Mouse (Mus musculus) midbrain, postnatal 0 days (tissue): Measurements from ENCODE around the gene Phldb2. TPM values are rescaled to one million over a fixed set of nuclear protein-coding genes. Genes with fewer than 3 reads are reported as not detected.

Experiments used
- ATAC-seq: fragments of 200-750 bp; cut with Nextera tagmentation; 2 replicates; pipeline ENCODE4 v1.8.0; 2017; ENCODE audit warnings: moderate number of reproducible peaks, mild to moderate bottlenecking, moderate TSS enrichment, moderate library complexity; ENCODE audit not compliant: low FRiP score
- DNase-seq: peaks from one replicate; pipeline ENCODE4 v3.0.0-alpha.2; 2015; ENCODE audit warnings: low spot score
- H3K27ac ChIP-seq: fragments of 300-500 bp; sonication (generic); 2 replicates; pipeline ENCODE4 v1.5.1; 2014; ENCODE audit warnings: low read depth, mild to moderate bottlenecking, low read length, mixed read lengths
- H3K27me3 ChIP-seq: fragments of 300-500 bp; sonication (generic); 2 replicates; pipeline ENCODE4 v1.6.1; 2014; ENCODE audit warnings: low read length, control low read depth, mixed read lengths; ENCODE audit not compliant: insufficient read depth
- H3K36me3 ChIP-seq: fragments of 300-500 bp; sonication (generic); 2 replicates; pipeline ENCODE4 v1.6.1; 2014; ENCODE audit warnings: low read length, control low read depth, mixed read lengths; ENCODE audit not compliant: insufficient read depth
- H3K4me1 ChIP-seq: fragments of 300-500 bp; sonication (generic); 2 replicates; pipeline ENCODE4 v1.6.1; 2014; ENCODE audit warnings: mild to moderate bottlenecking, control low read depth, antibody characterized with exemption, low read length, mixed read lengths; ENCODE audit not compliant: insufficient read depth
- H3K4me2 ChIP-seq: fragments of 300-500 bp; sonication (generic); 2 replicates; pipeline ENCODE4 v1.6.1; 2014; ENCODE audit warnings: low read depth, mild to moderate bottlenecking, low read length, mixed read lengths; ENCODE audit not compliant: poor library complexity, severe bottlenecking
- H3K4me3 ChIP-seq: fragments of 300-500 bp; sonication (generic); 2 replicates; pipeline ENCODE4 v1.5.1; 2014; ENCODE audit warnings: low read depth, mild to moderate bottlenecking, low read length, moderate library complexity
- H3K9ac ChIP-seq: fragments of 300-500 bp; sonication (generic); replicated peaks from 2 replicates; pipeline ENCODE4 v1.6.1; 2014; ENCODE audit warnings: mild to moderate bottlenecking, low read length, moderate library complexity, mixed read lengths; ENCODE audit not compliant: poor library complexity, severe bottlenecking
- H3K9me3 ChIP-seq: fragments of 300-500 bp; sonication (generic); 2 replicates; pipeline ENCODE4 v1.6.1; 2016; ENCODE audit warnings: low read length, control low read depth
- CTCF ChIP-seq: IDR thresholded peaks from 2 replicates; pipeline ENCODE4 v1.5.1; 2016; ENCODE audit warnings: antibody characterized with exemption, mild to moderate bottlenecking
- WGBS: fragments of 180-500 bp; shearing (Covaris S2); extraction: QIAGEN DNeasy Blood & Tissue Kit; methylation state at CpG from one replicate; pipeline ENCODE4 v1.1.7; 2014; 5-methylcytosine and 5-hydroxymethylcytosine counted together
- polyA plus RNA-seq: library from polyadenylated mRNA; unstranded; fragments of >200 nt; fragmentation: Nextera tagmentation; extraction: Ambion mirVana; gene quantifications from 2 replicates; pipeline ENCODE4 v1.2.1, GENCODE M21; 2015
- total RNA-seq: library from RNA; depleted of rRNA; stranded (reverse); fragments of >200 nt; gene quantifications from 2 replicates; pipeline ENCODE4 v1.2.3, GENCODE M21; 2014

The Phldb2 gene
- total and polyA plus RNA-seq, 2 experiments from 2014 or later: 4.2 to 4.5 TPM

DNA sequence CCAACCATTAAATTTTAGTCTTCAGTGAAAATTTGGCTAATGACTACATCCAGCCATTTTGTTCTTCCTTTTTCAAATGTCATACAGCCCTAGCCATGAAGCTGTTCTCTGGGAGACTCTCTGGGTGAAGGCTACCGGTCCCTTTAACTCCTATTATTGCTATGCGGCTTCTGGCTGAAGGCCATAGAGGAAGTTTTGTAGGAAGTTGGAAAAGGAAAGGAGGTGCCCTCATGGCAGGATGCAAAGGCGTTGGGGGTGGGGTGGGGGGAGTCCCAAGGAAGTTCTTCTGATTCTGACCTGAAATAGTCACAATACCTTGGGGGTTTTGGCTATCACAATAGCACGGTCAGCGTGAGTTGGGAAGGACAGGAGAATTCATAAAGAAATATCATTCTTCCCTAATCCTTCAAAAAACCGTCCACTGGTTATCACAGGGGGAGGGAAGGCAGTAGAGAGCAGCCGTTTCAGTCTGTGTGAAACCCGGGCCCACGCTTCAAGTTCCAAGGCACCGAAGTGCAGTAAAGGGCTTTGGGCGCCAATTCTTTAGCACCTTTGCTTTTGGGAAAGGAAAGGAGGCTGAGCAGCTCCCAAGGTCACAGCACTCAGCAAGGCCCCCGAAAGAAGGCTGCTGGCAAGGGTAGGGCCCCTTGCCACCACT lies 195.8 kb downstream of the Phldb2 start:
- Histone ChIP-seq H3K27ac (no peak overlapping the region), H3K9ac (no peak overlapping the region), H3K36me3 (no peaks in the 10 kb centered on the region), H3K4me2 (no peak overlapping the region), H3K4me3 (no peak overlapping the region), H3K9me3 (no peaks in the 10 kb centered on the region), H3K4me1 (no peaks in the 10 kb centered on the region), H3K27me3 (no peaks in the 10 kb centered on the region)
- ATAC-seq (no peak), DNase-seq (no peak)
- no peak for TF ChIP-seq CTCF
- WGBS: 86% methylated on average over 12 of the region's 12 CpGs

GRCm38 (mm10) chr16:45756855-45757254 lies 196.5 kb downstream of the Phldb2 start:
- no peaks in the 10 kb centered on the region for H3K36me3 ChIP-seq
- 45% methylated on average over 9 of the region's 9 CpGs for WGBS

GRCm38 (mm10) chr16:45743591-45744144 lies 209.7 kb downstream of the Phldb2 start:
- peak overlapping the region; percentile 87 for H3K27ac ChIP-seq
- peak overlapping the region; percentile 54 for H3K4me2 ChIP-seq
- no peaks in the 10 kb centered on the region for H3K27me3 ChIP-seq
- H3K9me3 ChIP-seq: no peaks in the 10 kb centered on the region
- peaks cover 3% of the 10 kb centered on the region; the same call in 1 of the 2 replicates for H3K4me1 ChIP-seq
- DNase-seq (peak; percentile 40), ATAC-seq (peak; percentile 8; the same call in 1 of the 2 replicates)
- no peaks in the 10 kb centered on the region for H3K36me3 ChIP-seq
- peak; percentile 32 for TF ChIP-seq CTCF
- WGBS: 67% methylated on average over 4 of the region's 4 CpGs
- no peak overlapping the region for H3K9ac ChIP-seq
- H3K4me3 ChIP-seq: peak overlapping the region; percentile 80; the same call in 1 of the 2 replicates

More at GRCm38 (mm10) chr16:45756855-45757254, 196.5 kb downstream of the Phldb2 start:
- H3K4me2 ChIP-seq: no peak overlapping the region
- ATAC-seq (peak; percentile 81), DNase-seq (peak; percentile 94)
- no peak overlapping the region for H3K4me3 ChIP-seq
- H3K27ac ChIP-seq: no peak overlapping the region
- no peaks in the 10 kb centered on the region for H3K27me3 ChIP-seq
- no peaks in the 10 kb centered on the region for H3K4me1 ChIP-seq
- no peaks in the 10 kb centered on the region for H3K9me3 ChIP-seq
- H3K9ac ChIP-seq: no peak overlapping the region
- TF ChIP-seq CTCF: peak; percentile 91

DNA sequence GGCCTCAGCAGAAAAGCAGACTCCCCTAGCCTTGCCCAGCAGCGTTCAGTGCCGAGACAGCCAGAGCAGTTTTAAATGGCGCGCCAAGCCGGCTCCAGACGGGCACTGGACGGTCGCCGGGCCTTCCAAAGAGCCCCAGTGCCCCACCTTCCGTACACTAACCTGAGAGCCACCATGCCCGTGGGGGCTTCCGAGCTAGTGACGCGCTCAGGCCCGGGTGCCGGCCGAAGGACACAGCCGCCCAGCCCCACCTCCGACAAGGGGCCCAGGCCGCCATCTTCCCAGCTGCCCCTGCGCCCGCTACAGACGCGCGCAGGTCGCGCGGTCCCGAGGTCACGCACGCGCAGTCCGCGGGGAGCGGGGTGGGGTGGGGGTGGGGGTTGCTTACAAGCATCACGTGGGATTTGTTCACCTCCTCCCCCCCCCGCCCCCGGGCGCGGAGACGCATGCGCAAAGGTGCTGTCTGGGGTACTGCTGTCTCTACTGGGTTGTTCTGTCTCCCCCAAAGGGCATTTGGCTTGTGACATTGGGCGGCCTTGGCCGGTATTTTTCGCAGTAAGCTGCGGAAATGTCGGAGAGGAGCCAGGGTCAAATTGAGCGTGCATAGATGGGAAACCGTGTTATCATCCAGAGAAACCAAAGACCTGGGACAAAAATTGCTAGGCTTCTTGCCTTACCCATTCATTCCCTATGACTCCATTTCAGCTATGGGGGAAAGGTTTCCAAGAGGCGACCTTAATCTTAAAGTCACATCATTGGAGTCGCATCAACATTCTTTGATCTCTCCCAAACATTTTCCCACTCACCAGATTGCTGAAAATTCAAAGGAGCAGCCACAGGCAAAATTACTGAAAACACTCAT lies 210.6 kb downstream of the Phldb2 start, which contains the start of gene Abhd10:
Gene Abhd10, minus strand, starts transcription at position 341 of the 862 bp plus-strand sequence.
- H3K9me3 ChIP-seq: no peaks in the 10 kb centered on the region
- peak within 1 kb of the TSS; percentile 81 for H3K9ac ChIP-seq
- peaks cover 3% of the 10 kb centered on the region; the same call in 1 of the 2 replicates for H3K4me1 ChIP-seq
- no peak for TF ChIP-seq CTCF
- peak within 1 kb of the TSS; percentile 54 for H3K4me2 ChIP-seq
- peak within 1 kb of the TSS; percentile 80 for H3K4me3 ChIP-seq
- H3K27ac ChIP-seq: peak within 1 kb of the TSS; percentile 87
- ATAC-seq (peak; percentile 98), DNase-seq (peak; percentile 96)
- no peaks in the 10 kb centered on the region for H3K27me3 ChIP-seq
- no peaks in the 10 kb centered on the region for H3K36me3 ChIP-seq
- under 1% methylated on average over 38 of the region's 51 CpGs for WGBS

DNA sequence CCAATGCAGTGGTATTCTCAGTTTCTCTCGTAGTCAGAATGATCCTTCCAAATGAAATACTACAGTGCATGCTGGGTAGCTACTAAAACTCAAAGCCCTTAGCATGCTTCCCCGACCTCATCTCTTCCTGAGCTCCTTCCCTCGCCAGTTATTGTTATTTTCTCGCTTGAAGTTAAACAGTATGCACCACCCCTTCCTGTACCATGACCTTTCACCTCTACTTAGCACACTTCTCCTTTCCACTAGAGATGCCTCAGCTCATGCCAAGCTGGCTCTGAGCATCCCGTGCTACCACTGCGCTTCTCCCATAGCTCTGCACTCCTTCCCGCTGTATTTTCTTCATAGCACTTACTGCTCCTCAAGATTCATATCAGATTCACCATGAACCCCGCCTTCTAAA lies 215.5 kb downstream of the Phldb2 start:
- H3K4me3 ChIP-seq: no peak overlapping the region
- peaks cover 3% of the 10 kb centered on the region; the same call in 1 of the 2 replicates for H3K4me1 ChIP-seq
- no peak for TF ChIP-seq CTCF
- DNase-seq (no peak), ATAC-seq (no peak)
- H3K4me2 ChIP-seq: no peak overlapping the region
- no peak overlapping the region for H3K27ac ChIP-seq
- H3K9ac ChIP-seq: no peak overlapping the region
- no peaks in the 10 kb centered on the region for H3K27me3 ChIP-seq
- WGBS: 89% methylated on average over 8 of the region's 8 CpGs
- peaks cover 23% of the 10 kb centered on the region; the same call in 1 of the 2 replicates for H3K36me3 ChIP-seq
- H3K9me3 ChIP-seq: no peaks in the 10 kb centered on the region
